Mouse (Mus musculus) adrenal gland, adult 8-10 months (tissue): ENCODE data around the gene Mgat5b. TPM values are rescaled to one million over a fixed set of nuclear protein-coding genes. Genes with fewer than 3 reads are reported as not detected.
"Not testable (repeated sequence)": the region's sequence is repeated elsewhere in the genome, so short reads cannot be mapped to it uniquely, and the experiment has no call there.

Experiments
- DNase-seq: peaks from one replicate; pipeline ENCODE4 v3.0.0; 2022
- total RNA-seq, 4 experiments: library from RNA; stranded (reverse); gene quantifications; 2 replicates each; pipeline ENCODE4 v1.2.4; 2022

The Mgat5b gene
- total RNA-seq: 1 to 10 TPM in 1 of 4 experiments, under 1 TPM in 3; 0.46 to 1.0 (median 0.77) TPM

DNA sequence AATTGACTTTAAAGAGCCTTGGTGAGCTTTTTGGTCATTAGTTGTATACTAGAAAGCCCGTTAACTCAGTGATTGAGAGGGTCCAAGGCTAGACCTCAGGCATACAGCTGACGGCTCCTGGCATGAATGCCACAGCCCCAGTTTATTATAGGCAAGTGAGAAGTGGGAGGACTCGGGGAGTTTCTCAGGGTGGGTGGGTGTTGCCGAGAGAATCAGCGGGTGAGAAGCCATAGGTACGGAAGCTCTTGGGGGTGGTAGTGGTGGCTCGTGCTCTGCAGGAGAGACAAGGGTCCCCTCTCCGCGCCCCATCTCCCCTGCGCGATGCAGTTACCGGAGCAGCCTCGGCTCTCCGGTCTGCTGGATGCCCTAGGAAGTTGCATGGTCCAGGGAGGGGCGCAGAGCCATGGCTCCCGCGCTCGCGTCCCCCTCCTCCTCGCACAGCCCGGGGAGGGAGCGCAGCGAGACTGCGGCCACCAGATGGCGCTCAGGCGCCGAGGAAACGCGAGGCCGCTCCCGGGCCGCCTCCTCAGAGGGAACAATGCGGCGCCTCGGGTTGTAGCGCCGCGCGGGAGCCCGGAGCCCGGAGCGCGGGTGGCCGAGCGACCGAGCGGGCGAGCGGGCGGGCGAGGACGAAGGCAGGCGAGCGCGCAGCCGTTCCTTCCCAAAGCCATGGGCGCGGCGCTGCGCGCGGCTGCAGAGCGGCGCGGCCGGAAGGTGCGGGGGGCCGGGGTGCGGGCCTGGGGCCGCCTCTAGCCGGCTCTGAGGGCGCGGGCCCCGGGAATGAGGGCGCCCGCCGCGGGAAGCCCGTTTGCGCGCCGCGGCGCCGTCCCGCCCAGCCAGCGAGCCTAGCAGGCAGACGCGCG is at the start of gene Mgat5b:
Gene Mgat5b, plus strand, starts transcription at position 541 of the 863 bp plus-strand sequence.
- peak; percentile 42 for DNase-seq

DNA sequence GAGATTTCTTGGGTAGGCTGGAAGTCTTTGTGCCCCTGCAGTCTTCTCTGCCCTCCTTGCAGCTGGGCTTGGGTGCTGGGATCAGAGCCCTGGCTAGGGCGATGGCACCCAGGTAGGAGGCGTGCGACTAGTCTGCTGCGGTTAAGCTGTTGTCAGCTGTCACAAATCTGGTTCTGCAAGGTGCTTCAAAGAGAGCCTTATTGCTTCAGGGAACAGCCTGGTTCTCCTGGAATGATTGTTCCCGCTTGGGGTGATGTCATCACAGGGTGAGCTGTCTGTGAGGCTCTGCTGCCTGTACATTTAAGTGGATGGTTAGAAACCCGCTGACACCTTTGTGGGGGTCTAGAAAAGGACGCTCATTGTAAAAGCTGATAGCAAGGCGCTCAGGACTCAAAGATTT is 49.4 kb upstream of the Mgat5b start:
- DNase-seq: no peak

DNA sequence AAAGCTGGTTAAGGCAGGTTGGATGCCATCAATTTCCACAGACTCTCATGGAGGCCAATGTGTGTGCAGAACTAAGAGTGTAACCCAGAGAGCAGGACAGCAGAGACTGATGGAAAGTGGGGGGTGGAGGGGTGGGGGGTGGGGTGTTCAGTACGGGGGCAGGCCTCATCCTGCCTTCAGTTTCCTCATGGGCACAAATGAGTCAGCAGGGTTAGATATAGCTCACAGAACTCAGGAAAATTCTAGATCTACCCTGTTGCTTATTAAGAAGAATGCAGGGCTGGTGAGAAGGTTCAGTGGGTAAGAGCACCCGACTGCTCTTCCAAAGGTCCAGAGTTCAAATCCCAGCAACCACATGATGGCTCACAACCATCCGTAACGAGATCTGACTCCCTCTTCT is 49.0 kb upstream of the Mgat5b start:
- DNase-seq: no peak

DNA sequence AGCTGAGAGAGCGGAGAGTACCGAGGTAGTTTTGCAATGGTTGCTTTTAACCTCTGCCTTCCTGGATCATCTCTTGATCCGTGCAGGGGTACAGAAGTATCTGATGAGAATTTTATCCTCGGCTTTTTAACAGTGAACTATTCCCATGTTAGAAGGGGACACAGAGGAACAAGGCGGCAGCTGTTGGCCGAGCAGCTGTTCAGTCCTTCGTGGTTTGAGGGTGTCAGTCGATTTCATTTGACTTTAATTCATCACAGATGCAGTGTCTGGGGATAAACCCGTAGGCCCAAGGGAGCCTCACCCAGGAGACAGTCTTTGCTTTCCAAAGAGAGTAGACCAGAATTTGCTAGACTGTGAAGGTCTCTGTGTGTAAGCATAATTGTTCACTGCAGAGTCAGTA is 47.1 kb upstream of the Mgat5b start:
- no peak for DNase-seq

DNA sequence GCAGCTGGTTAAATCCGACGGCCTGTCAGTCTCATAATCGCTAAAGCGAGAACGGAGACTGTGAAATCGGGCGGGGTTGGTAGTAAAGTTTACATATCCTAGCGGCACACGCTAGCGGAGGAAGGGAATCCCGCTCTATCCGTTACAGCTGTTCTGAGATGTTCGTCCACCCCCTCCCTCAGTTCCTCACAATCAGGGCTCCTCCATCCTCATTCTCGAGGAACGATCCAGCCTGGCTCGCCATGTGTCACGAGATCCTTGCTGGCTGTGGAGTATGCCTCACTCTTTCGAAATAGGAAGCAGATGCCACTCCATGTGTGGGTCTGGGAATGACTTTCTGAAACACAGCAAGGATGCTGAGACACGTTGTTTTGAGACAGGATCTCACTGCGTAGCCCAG is 44.7 kb upstream of the Mgat5b start:
- no peak for DNase-seq

DNA sequence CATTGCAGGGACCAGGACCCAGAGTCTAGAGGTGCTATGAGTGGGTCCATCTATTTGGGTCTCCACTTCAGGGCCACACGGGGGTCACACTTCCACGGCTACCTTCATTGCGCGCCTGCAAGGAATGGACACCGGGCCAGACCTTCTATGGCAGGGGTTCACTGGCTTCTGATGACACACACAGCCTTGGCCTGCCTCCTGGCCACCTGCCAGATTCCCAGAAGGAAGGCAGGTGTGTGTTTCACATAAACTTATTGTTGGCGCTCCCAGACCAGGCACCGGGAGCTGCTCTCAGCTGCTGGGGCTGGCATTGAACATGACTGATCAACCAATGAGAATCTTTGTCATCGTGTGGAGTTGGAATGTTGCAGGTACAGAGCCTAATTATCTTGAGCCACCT is 40.2 kb upstream of the Mgat5b start:
- no peak for DNase-seq

DNA sequence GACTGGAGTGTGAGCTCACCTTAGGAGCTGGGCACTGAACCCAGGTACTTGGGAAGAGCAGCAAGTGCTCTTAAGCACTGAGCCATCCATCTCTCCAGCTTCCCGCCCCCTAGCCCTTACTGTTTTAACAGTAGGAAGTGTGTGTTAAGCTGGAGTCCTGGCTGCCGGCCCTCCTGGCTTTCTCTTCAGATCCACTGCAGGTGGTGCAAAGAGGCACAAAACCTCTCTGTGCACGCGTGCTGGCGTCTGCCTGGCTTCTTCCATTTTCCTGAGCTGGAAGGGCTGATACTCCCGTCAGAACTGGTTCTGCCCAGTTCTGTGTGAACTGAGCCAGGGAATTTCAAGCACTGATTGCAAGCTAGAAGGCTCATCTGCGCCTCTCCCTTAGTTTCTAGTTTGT is 37.8 kb upstream of the Mgat5b start:
- no peak for DNase-seq

DNA sequence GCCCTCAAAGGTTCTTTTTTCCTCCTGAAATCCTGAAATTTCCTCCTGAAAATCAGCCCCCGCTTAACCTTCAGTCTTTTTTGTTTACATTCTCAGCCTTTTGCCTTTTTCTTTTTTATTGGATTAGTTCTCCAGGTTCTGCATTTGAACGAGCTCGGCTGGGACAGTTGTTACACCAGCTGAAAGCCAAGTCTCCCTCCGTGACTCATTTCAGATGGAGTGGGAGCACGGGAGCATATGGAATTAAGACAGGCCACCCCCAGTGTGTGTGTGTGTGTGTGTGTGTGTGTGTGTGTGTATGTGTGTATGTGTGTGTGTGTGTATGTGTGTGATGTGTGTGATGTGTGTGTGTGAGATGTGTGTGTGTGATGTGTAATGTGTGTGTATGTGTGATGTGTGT is 37.2 kb upstream of the Mgat5b start:
- no peak for DNase-seq

DNA sequence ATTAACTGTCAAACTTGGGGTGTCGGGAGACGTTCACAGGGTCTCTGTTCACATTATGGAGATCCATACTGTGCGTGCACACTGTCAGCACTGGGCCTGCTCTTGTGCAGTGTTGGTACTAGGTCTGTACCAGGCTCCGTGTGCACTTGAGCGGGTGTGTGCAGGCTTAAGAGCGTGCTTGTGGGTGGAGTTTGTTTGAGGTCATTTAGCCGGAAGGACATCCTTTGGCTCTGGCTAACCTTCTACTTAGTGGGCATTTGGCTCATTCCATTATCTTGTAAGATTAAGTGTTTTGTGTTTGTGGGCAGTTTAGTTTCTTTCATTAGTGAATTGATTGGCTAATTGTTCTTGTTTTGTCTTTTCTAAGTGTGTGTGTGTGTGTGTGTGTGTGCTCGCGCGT is 36.2 kb upstream of the Mgat5b start:
- DNase-seq: no peak

DNA sequence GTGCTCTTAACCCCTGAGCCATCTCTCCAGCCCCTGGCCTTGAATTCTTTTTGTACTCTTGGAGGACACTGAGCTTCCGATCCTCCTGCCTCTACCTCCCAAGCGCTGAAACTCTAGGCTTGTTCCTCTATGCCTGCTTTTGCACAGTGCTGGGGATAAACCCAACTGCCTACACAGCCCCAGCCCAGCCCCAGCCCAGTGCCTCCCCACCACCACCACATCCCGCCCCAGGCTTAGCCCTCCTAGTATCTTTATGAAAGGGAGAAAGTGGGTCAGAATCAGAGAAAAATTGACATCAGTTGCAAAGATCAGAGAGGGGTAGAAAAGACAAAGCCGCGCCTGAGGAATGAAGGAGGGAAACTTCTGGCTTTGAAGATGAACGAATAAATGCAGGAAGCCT is 34.6 kb upstream of the Mgat5b start:
- DNase-seq: no peak

DNA sequence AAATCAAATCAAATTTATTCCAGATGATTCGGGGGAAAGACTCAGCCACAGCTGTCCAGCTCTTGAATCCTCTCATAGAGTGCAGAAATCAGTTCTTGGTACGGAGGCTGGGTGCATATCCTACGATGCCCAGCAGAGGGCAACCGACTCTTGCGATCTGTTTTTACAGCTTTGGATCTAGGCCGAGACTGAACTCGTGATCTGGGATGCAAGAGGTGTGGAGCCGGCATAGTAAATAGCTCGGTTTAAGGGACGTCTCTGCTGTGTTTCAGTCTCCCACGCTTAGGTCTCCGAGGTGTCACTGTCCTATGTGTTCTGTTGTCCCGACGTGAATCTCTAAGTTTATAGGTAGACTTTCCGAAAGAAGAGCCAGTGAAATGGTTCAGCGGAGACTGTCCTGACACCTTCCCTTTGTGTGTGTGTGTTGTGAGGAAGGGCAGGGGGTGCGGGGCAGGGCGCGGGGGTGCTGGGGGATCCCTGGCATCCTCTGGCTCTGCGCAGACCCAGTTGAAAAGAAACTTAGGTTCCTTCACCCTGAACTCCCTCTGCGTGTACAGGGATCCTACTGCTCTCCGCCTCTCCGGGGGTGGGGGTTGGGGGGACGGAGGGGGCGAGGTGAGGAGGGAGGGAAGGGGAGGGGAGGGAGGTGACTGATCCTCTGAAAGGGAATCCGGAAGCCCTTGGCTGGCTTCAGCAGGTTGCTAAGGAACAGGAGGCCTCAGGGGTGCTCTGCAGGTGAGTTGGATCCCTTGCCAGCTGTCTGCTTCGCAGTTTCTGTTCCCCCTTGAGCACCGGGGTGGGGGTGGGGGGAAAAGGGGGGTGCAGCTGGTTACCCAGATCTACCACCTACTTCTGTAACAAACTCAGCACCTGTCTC is 33.1 kb upstream of the Mgat5b start:
- DNase-seq: peak; percentile 49

DNA sequence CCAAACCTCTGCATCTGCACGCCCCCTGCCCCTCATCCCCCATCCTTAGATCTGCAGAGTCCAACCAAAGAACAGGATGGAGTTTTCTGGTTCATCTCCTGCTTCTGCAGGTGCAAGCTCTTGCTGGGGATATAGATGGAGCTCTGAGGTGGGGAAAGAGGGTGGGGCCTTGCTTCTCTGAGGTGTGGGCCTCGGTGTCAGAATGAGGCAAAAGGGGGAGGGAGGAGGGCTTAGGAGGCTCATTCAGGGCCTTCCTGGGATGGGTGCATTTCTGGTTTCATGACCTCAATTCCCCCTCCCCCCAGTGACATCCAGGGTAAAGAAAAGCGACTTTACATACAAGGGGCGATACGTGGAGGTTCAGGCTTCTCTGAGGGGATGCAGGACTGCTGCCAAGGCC is 31.5 kb upstream of the Mgat5b start:
- DNase-seq: no peak

DNA sequence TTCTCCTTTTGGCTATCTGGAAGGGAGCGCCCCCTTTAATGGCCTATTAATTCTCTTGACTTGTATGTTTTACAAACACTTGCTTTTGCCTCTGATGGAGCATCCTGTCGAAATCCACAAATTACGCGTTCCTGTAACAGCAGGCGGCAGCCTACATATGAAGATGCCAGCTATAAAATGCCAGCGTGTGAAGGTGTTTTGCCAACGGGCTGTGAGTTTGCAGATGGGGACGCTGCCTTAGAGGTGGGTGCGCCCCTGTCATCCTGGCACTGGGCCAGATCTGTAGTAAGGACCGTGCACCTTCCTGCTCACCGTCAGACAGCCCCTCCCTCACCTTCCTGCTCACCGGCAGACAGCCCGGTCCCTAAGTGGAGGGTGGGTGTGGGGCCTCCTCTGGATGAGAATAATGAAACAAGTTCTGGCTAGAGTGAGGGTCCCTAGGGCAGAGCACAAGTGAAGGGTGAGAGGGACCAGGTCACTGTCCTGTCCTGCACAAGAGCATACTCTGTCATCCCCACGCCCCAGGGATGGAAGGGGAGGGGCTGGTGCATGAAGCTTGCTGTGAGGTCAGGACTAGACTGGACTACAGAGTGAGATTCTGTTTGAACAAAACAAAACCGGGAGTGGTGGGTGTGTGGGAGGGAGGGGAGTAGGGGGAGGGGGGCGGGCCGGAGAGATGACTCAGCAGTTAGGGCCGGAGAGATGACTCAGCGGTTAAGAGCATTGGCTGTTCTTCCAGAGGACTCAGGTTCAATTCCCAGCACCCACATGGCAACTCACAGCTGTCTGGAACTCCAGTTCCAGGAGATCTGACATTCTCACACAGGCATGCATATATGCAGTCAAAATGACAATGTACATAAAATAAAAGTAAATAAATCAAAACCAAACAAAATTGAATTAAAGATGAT is 24.9 kb upstream of the Mgat5b start:
- DNase-seq: no peak

DNA sequence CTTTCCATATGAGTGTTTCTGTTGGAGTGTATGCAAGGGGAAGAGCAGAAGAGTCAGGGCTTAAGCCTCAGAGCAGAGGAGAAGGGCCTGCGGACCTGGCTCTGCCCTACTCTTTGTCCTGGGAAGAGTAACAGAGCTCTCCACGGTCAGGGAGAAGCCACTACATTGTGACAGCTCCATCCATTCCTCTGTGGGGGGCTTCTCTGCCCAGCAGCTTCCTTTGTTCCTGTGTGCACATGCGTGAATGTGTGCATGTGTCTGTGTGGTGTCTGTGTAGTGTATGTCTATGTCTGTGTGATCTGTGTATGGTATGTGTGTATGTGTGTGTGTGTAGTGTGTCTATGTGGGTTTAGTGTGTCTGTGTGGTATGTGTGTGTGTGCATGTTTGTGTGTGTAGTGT is 23.3 kb upstream of the Mgat5b start:
- no peak for DNase-seq

DNA sequence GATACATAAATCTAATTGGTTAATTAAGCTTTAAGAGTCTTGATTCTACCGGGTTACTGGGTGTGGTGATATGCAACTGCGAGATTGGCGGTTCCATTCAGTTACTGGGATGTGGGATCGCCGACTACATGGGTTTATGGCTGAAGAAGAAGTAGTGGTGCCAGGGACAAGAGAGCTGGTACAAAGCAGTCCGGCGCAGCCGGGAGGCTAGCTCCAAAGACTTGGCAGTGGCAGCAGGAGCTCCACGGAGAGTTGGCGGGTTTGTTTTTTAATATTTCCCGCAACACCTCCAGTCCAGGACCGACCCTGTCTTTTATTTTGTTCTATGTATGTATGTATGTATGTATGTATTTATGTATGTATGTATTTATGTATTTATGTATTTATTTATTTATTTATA is 19.4 kb upstream of the Mgat5b start:
- no peak for DNase-seq

DNA sequence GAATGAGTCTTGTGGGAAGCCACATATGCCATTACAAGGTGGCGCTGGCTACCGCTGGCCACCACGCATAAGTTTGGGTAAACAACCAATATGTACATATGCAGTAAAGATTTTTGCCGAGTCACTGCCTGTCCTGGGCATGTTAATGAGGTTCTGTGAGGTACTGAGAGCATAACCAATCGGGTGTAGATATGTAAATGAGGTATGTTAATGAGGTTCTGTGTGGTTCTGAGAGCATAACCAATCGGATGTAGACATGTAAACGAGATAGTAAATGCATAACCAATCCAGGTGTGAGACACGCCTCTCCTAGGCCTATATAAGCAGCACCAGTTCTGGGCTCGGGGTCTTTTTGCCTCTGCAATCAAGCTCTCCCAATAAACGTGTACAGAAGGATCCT is 16.1 kb upstream of the Mgat5b start:
- DNase-seq: not testable (repeated sequence)

DNA sequence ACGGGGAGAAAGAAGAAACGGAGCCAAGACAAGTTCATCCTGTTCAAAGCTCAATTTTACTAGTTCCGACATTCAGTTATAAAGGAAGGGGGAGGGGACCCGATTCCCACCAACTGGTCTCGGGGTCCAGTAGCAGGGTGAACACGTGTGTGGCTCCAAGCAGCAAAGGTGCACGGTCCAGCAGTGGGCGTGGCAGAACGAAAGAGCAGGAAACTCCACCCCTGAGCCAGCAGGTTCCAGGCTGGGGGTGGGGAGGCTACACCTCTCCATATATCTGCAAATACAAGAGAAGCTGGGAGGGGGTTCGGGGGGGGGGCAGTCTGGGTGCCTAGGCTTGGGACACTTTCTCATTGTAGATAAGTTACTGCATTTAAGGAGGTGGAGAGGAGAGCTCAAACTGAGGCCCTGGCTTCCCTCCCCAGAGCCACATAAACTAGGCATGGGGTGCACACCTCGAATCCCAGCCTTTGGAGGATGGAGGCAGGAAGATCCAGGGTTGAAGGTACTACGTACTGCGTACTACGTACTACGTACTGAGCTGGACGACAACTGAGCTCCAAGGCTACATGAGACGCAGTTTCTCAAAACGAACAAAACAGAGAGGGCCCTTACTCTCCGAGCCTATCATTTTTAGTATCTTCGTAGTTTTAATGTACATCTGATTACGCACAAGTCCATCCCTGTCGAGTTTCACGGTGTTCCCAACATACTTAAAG is 12.8 kb upstream of the Mgat5b start:
- DNase-seq: no peak

DNA sequence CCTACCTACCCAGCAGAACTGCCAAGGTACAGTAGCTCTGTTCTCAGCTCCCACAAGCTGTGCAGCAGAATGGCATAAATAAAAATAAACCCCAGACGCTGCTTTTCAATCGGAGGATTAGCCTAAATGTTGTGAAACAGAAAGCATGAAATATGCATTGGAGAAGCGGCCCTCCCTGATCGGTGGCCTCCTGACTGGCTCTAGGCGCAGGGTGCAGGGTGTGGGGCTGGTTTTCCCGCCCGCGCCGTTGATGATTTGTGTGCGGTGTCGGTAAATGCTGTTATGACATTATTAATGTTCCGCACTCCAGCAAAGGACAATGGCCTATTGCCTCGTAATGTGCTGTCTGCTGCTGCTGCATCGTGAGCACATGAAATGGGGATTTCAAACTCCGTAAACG is 5.1 kb upstream of the Mgat5b start:
- no peak for DNase-seq

DNA sequence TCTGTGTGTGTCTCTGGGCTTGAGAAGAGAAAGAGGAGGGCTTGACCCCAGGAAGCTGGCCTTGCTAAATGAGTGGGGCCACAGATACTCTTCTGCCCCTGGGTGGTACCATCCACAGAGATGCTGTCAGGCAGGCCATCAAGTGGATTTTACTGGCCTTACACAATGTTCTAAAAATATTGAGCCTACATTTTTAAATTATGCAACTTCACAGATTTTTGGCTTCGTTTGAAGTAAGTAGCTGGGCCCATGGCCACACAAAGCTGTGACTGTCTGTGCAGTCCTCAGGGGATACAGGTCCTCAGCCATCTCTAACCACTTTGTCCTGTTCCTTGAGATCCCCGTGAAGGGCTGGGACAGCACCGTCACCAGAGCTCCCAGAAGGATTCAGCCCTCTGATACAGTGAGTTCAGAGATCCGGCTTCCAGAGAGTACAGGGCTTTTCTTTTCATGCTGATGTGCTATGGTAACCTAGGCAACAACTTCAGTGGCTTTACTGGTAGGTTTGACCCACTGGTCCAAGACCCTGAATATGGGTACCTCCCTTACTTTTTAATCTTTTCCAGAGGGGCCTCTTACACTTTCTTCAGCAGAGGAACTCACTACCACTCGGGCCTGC is 4.3 kb upstream of the Mgat5b start:
- no peak for DNase-seq

DNA sequence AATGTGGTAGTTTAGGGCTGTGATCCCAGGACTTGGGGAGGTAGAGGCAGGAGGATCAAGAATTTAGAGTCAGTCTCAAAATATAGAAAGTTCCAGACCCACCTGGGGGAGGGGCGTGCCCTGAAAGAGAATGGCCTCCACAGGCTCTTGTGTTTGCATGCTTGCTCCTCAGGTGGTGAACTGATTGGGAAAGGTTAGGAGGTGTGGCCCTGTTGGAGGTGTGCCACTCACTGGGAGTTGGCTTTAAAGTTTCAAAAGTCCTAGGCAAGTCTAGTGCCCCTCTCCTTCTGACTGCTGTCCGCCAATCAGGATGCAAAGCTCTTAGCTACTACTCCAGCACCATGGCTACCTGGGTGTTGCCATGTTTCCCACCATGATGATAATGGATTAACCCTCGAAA is 3.4 kb upstream of the Mgat5b start:
- no peak for DNase-seq

DNA sequence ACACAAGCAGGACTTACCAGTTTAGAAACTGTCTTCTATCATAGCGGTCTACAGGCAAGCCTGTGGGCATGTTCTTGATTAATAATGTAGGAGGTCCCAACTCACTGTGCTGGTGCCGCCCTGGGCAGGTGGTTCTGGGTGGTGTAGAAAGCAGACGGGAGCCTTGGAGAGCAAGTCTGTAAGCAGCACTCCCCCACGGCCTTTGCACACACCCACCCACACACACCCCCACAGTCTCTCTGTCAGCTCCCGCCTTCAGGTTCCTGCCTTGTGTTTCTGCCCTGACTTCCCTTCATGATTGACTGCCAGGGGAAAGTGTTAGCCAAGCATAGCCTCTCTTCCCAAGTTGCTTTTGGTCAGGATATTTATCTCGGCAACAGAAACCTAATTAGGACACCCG is 1.3 kb upstream of the Mgat5b start:
- DNase-seq: no peak
